Mouse (Mus musculus) neural tube, embryonic 10.5 days (tissue): Measurements from ENCODE around the gene Ifnar2.
A peak's percentile ranks its signal among the peaks of the same experiment; 100 is the strongest.

Source experiments
- DNase-seq: peaks from one replicate; pipeline ENCODE4 v3.0.0-alpha.2; 2017; ENCODE audit warnings: low spot score; ENCODE audit errors: extremely low spot score

Gene Ifnar2

GRCm38 (mm10) chr16:91357526-91357900, 15.1 kb upstream of the Ifnar2 start:
- no peak for DNase-seq

- DNase-seq = peak; percentile 42
Observed at GRCm38 (mm10) chr16:91358555-91358954, 14.0 kb upstream of the Ifnar2 start.

GRCm38 (mm10) chr16:91359531-91359930, 13.1 kb upstream of the Ifnar2 start:
- no peak for DNase-seq

GRCm38 (mm10) chr16:91360162-91360561, 12.4 kb upstream of the Ifnar2 start:
- DNase-seq = no peak

GRCm38 (mm10) chr16:91362006-91362405, 10.6 kb upstream of the Ifnar2 start:
- no peak for DNase-seq

- no peak for DNase-seq
Observed at GRCm38 (mm10) chr16:91362616-91363272, 9.8 kb upstream of the Ifnar2 start.

- no peak for DNase-seq
Observed at GRCm38 (mm10) chr16:91363483-91363882, 9.1 kb upstream of the Ifnar2 start.

- no peak for DNase-seq
Observed at GRCm38 (mm10) chr16:91366567-91366966, 6.0 kb upstream of the Ifnar2 start.

GRCm38 (mm10) chr16:91367066-91367465, 5.5 kb upstream of the Ifnar2 start:
- no peak for DNase-seq

GRCm38 (mm10) chr16:91373473-91374252, 1.1 kb downstream of the Ifnar2 start:
- peak; percentile 37 for DNase-seq

- DNase-seq = no peak
Observed at GRCm38 (mm10) chr16:91374253-91374634, 1.7 kb downstream of the Ifnar2 start.

GRCm38 (mm10) chr16:91376701-91377100, 4.1 kb downstream of the Ifnar2 start:
- DNase-seq = no peak

GRCm38 (mm10) chr16:91378431-91378986, 5.9 kb downstream of the Ifnar2 start:
- DNase-seq = no peak

- DNase-seq = no peak
Observed at GRCm38 (mm10) chr16:91378991-91379390, 6.4 kb downstream of the Ifnar2 start.

GRCm38 (mm10) chr16:91379412-91379811, 6.8 kb downstream of the Ifnar2 start:
- DNase-seq = no peak

- DNase-seq = no peak
Observed at GRCm38 (mm10) chr16:91380151-91380550, 7.6 kb downstream of the Ifnar2 start.

- DNase-seq = no peak
Observed at GRCm38 (mm10) chr16:91381606-91382005, 9.0 kb downstream of the Ifnar2 start.

- no peak for DNase-seq
Observed at GRCm38 (mm10) chr16:91382261-91382790, 9.7 kb downstream of the Ifnar2 start.

- no peak for DNase-seq
Observed at GRCm38 (mm10) chr16:91384221-91384620, 11.6 kb downstream of the Ifnar2 start.

GRCm38 (mm10) chr16:91385621-91386020, 13.0 kb downstream of the Ifnar2 start:
- DNase-seq = no peak

GRCm38 (mm10) chr16:91386419-91387120, 14.0 kb downstream of the Ifnar2 start:
- DNase-seq = no peak

GRCm38 (mm10) chr16:91387121-91387486, 14.5 kb downstream of the Ifnar2 start:
- no peak for DNase-seq
